Mouse (Mus musculus): Measurements from ENCODE around the gene Tamm41. TPM values are rescaled to one million over a fixed set of nuclear protein-coding genes. Genes with fewer than 3 reads are reported as not detected.

Gene Tamm41
- polyA plus RNA-seq, 1 experiment from 2014 or later = 72.8 TPM

DNA sequence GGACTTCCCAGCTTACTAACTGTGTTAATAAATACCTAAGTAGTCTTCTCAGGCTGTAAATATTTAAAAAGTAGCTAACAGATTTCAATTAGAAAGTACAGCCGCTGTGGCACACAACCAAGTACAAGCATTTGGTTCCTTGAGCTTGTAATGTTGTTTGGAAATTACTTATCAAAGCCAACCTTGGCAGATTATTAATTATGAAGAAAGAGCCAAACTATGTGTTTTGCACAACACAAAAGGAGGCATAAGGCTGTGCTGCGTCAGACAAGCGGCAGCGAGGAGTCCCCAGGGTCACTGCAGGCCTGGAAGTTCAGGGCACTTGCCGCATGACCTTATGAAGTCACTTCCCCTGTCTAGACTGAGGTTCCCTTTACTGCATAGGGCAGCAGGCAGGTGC is 4.2 kb downstream of the Tamm41 start:
- H3K4me3 ChIP-seq (ENCODE audit: low read depth, low read length) = no peak overlapping the region
- H3K4me2 ChIP-seq (ENCODE audit: low read depth) = no peak overlapping the region
- no peak overlapping the region for H3K27ac ChIP-seq (ENCODE audit: low read depth, low read length)
- peaks cover 3% of the 10 kb centered on the region; the same call in 1 of the 2 replicates for H3K4me1 ChIP-seq (ENCODE audit: control insufficient read depth, insufficient read depth, low read length)
- ATAC-seq (ENCODE audit: insufficient read depth, low FRiP score, low TSS enrichment) (no peak), DNase-seq (ENCODE audit: low spot score) (no peak)
- H3K36me3 ChIP-seq (ENCODE audit: control insufficient read depth, insufficient read depth, low read length) = peaks cover 3% of the 10 kb centered on the region; the same call in 1 of the 2 replicates
- H3K27me3 ChIP-seq (ENCODE audit: control insufficient read depth, insufficient read depth, low read length) = no peaks in the 10 kb centered on the region
- no peaks in the 10 kb centered on the region for H3K9me3 ChIP-seq (ENCODE audit: control insufficient read depth, low read length)
- 96% methylated on average over 5 of the region's 5 CpGs for WGBS
- no peak overlapping the region for H3K9ac ChIP-seq (ENCODE audit: low read length)

DNA sequence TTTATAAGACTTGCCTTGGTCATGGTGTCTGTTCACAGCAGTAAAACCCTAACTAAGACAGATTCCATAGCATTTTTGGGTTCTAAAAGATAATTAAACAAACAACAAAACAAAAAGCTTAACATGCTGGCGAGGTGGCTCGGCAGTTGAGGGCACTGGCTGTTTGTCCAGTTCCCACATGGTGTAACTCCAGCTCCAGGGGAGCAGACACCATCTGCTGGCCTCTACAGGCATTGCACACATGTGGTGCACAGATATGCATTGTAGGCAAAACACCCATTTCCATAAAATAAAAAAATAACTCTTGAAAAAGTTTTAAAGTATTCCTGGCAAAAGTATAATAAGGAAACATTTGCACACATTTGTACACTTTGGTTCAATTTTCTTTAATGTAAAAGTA is 7.6 kb downstream of the Tamm41 start:
- ATAC-seq (ENCODE audit: insufficient read depth, low FRiP score, low TSS enrichment) = no peak
- WGBS = 87% methylated on average over 2 of the region's 2 CpGs
- Histone ChIP-seq H3K4me2 (ENCODE audit: low read depth) (no peak overlapping the region), H3K9ac (ENCODE audit: low read length) (no peak overlapping the region), H3K4me1 (ENCODE audit: control insufficient read depth, insufficient read depth, low read length) (no peaks in the 10 kb centered on the region), H3K27me3 (ENCODE audit: control insufficient read depth, insufficient read depth, low read length) (no peaks in the 10 kb centered on the region), H3K36me3 (ENCODE audit: control insufficient read depth, insufficient read depth, low read length) (peaks cover 3% of the 10 kb centered on the region), H3K27ac (ENCODE audit: low read depth, low read length) (no peak overlapping the region), H3K9me3 (ENCODE audit: control insufficient read depth, low read length) (no peaks in the 10 kb centered on the region), H3K4me3 (ENCODE audit: low read depth, low read length) (no peak overlapping the region)
- no peak for DNase-seq (ENCODE audit: low spot score)

DNA sequence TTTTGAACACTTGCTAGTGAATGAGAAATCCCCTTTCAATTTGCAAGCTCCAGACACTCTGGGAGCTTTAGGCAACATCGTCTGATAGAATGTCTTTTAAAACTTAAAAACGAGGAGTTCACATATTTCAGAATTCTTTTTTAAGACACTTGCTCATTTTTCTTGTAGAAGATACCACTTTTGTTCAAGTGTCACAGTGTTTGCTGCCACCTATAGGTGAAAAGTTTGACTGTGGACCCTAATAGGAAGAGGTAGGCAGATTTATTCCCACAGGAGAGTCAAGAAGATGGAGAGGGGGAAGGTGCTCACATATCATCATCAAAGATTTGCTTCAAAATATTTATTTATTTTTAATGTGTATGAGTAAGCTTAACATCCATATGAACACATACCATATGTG is 8.4 kb downstream of the Tamm41 start:
- WGBS = 86% methylated on average over 2 of the region's 2 CpGs
- H3K36me3 ChIP-seq (ENCODE audit: control insufficient read depth, insufficient read depth, low read length) = peaks cover 4% of the 10 kb centered on the region
- H3K4me3 ChIP-seq (ENCODE audit: low read depth, low read length) = no peak overlapping the region
- no peak overlapping the region for H3K4me2 ChIP-seq (ENCODE audit: low read depth)
- no peaks in the 10 kb centered on the region for H3K4me1 ChIP-seq (ENCODE audit: control insufficient read depth, insufficient read depth, low read length)
- no peaks in the 10 kb centered on the region for H3K27me3 ChIP-seq (ENCODE audit: control insufficient read depth, insufficient read depth, low read length)
- ATAC-seq (ENCODE audit: insufficient read depth, low FRiP score, low TSS enrichment) = no peak
- no peak overlapping the region for H3K9ac ChIP-seq (ENCODE audit: low read length)
- DNase-seq (ENCODE audit: low spot score) = no peak
- no peaks in the 10 kb centered on the region for H3K9me3 ChIP-seq (ENCODE audit: control insufficient read depth, low read length)
- no peak overlapping the region for H3K27ac ChIP-seq (ENCODE audit: low read depth, low read length)

DNA sequence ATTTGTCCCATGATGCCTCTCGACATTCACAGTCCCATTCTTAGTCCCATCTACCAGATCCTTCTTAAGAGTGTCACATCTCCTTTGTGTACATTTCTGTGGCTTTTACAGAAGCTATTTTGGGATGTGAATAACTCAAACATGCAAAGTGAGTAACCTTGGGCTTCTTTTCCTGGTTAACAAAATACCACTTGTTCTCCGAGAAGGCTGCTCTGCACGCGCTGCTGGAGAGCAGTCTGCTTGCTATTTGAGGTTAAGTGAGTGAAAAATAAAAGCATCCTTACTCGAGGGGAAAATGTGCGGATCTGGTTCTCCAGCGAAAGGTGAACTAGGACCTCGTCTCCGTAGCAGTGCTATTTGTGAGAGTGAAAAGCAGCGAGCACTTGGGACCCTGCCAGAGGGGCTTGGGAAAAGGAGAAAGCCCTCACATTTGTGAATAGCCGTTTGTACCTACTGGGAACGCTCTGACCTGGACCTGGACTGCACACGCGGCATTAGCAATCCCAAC is 10.1 kb downstream of the Tamm41 start:
- no peak overlapping the region for H3K4me3 ChIP-seq (ENCODE audit: low read depth, low read length)
- H3K27ac ChIP-seq (ENCODE audit: low read depth, low read length) = no peak overlapping the region
- H3K27me3 ChIP-seq (ENCODE audit: control insufficient read depth, insufficient read depth, low read length) = no peaks in the 10 kb centered on the region
- H3K36me3 ChIP-seq (ENCODE audit: control insufficient read depth, insufficient read depth, low read length) = peaks cover 5% of the 10 kb centered on the region
- no peak for ATAC-seq (ENCODE audit: insufficient read depth, low FRiP score, low TSS enrichment)
- DNase-seq (ENCODE audit: low spot score) = no peak
- H3K4me2 ChIP-seq (ENCODE audit: low read depth) = no peak overlapping the region
- no peaks in the 10 kb centered on the region for H3K9me3 ChIP-seq (ENCODE audit: control insufficient read depth, low read length)
- no peaks in the 10 kb centered on the region for H3K4me1 ChIP-seq (ENCODE audit: control insufficient read depth, insufficient read depth, low read length)
- H3K9ac ChIP-seq (ENCODE audit: low read length) = no peak overlapping the region
- WGBS = 93% methylated on average over 14 of the region's 14 CpGs

DNA sequence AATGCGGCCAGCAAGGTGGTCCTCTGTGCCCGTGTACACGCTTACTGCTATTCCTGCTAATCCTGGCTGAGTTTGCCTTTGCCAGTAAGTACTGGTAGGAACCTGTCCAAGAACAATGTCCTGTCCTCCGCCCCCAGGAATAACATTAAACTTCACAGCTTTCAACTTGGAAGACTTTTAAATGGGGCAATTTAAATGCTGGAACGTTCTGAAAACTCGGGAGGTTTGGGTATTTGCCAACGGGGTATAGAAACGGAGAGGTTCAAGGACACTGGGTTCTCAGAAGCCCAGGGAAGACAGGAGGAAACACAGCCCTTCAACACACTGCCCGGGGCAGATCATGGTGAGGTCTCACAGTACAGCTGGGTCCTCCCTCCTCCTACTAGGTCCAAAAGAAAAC is 14.8 kb downstream of the Tamm41 start:
- WGBS = 93% methylated on average over 9 of the region's 9 CpGs
- DNase-seq (ENCODE audit: low spot score) (no peak), ATAC-seq (ENCODE audit: insufficient read depth, low FRiP score, low TSS enrichment) (no peak)
- no peak overlapping the region for H3K27ac ChIP-seq (ENCODE audit: low read depth, low read length)
- H3K9ac ChIP-seq (ENCODE audit: low read length) = no peak overlapping the region
- H3K4me1 ChIP-seq (ENCODE audit: control insufficient read depth, insufficient read depth, low read length) = no peaks in the 10 kb centered on the region
- peaks cover 2% of the 10 kb centered on the region for H3K36me3 ChIP-seq (ENCODE audit: control insufficient read depth, insufficient read depth, low read length)
- no peak overlapping the region for H3K4me2 ChIP-seq (ENCODE audit: low read depth)
- no peaks in the 10 kb centered on the region for H3K27me3 ChIP-seq (ENCODE audit: control insufficient read depth, insufficient read depth, low read length)
- H3K4me3 ChIP-seq (ENCODE audit: low read depth, low read length) = no peak overlapping the region
- no peaks in the 10 kb centered on the region for H3K9me3 ChIP-seq (ENCODE audit: control insufficient read depth, low read length)

DNA sequence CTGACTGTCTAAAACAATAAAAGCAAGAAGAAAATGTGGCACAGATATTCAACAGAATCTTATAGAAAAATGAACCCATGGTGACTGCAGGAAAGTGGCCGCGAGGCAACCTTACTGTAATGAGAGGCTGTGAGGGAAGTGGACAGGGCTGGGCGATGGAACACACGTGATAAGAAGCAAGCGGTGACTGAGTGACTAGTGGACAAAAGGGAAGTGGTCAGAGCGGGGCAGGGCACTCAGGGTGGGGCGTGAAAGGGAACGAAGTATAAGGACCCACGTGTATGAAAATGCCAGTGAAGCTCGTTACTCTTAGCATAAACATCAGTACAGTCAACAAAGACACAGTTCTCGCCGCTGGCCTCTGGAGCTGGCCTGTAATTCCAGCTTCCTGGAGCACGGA is 22.2 kb downstream of the Tamm41 start:
- Histone ChIP-seq H3K36me3 (ENCODE audit: control insufficient read depth, insufficient read depth, low read length) (no peaks in the 10 kb centered on the region), H3K9ac (ENCODE audit: low read length) (no peak overlapping the region), H3K4me2 (ENCODE audit: low read depth) (no peak overlapping the region), H3K27ac (ENCODE audit: low read depth, low read length) (no peak overlapping the region), H3K9me3 (ENCODE audit: control insufficient read depth, low read length) (no peaks in the 10 kb centered on the region), H3K27me3 (ENCODE audit: control insufficient read depth, insufficient read depth, low read length) (no peaks in the 10 kb centered on the region), H3K4me1 (ENCODE audit: control insufficient read depth, insufficient read depth, low read length) (no peaks in the 10 kb centered on the region), H3K4me3 (ENCODE audit: low read depth, low read length) (no peak overlapping the region)
- DNase-seq (ENCODE audit: low spot score) = no peak
- ATAC-seq (ENCODE audit: insufficient read depth, low FRiP score, low TSS enrichment) = no peak
- 87% methylated on average over 13 of the region's 13 CpGs for WGBS

DNA sequence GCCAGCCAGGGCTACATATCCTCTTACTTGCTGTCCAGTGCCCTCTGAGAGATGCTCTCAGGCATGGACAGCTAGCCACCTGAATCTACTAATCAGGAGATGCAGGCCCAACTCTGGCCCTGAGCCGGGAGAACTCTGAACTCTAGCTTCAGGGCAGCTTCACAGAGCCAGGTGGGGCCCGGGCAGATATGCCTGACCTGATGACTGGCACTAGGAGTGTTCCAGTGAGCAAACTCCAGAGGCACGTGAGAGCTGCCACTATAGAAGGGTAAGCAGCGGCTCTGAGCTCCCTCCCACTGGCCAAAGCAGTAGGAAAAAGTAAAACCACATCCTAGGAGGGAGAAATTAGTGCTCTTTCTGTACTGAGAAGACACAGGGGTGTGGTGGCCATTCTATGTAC is 24.1 kb downstream of the Tamm41 start:
- WGBS = 87% methylated on average over 4 of the region's 4 CpGs

DNA sequence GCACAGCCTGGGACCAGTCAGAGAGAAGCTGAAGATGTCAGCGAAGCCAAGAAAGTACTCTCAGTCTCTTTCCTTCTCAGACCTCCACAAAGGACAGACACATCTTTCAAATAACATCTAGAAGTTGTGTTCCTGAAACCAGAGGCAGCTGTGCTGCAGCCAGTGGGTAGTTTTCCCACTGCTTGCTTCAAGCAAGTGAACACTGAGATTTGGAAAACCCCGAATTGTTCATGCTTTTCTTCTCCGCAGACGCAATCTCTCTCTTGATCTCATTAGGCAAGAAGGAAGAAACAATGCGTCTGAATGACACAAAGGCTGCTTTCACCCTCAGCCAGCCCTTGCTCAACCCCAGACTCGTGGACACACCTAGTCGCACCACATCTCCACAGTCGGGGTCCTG is 25.9 kb downstream of the Tamm41 start:
- Histone ChIP-seq H3K36me3 (ENCODE audit: control insufficient read depth, insufficient read depth, low read length) (no peaks in the 10 kb centered on the region), H3K4me1 (ENCODE audit: control insufficient read depth, insufficient read depth, low read length) (no peaks in the 10 kb centered on the region), H3K27ac (ENCODE audit: low read depth, low read length) (no peak overlapping the region), H3K27me3 (ENCODE audit: control insufficient read depth, insufficient read depth, low read length) (no peaks in the 10 kb centered on the region), H3K4me3 (ENCODE audit: low read depth, low read length) (no peak overlapping the region), H3K9me3 (ENCODE audit: control insufficient read depth, low read length) (no peaks in the 10 kb centered on the region), H3K9ac (ENCODE audit: low read length) (no peak overlapping the region), H3K4me2 (ENCODE audit: low read depth) (no peak overlapping the region)
- ATAC-seq (ENCODE audit: insufficient read depth, low FRiP score, low TSS enrichment) (no peak), DNase-seq (ENCODE audit: low spot score) (no peak)
- WGBS = 89% methylated on average over 8 of the region's 8 CpGs

More for the DNA sequence above, 24.1 kb downstream of the Tamm41 start:
- no peak for ATAC-seq (ENCODE audit: insufficient read depth, low FRiP score, low TSS enrichment)
- H3K4me3 ChIP-seq (ENCODE audit: low read depth, low read length) = no peak overlapping the region
- no peaks in the 10 kb centered on the region for H3K27me3 ChIP-seq (ENCODE audit: control insufficient read depth, insufficient read depth, low read length)
- H3K36me3 ChIP-seq (ENCODE audit: control insufficient read depth, insufficient read depth, low read length) = no peaks in the 10 kb centered on the region
- H3K9me3 ChIP-seq (ENCODE audit: control insufficient read depth, low read length) = no peaks in the 10 kb centered on the region
- H3K27ac ChIP-seq (ENCODE audit: low read depth, low read length) = no peak overlapping the region
- H3K4me1 ChIP-seq (ENCODE audit: control insufficient read depth, insufficient read depth, low read length) = no peaks in the 10 kb centered on the region
- DNase-seq (ENCODE audit: low spot score) = no peak
- H3K4me2 ChIP-seq (ENCODE audit: low read depth) = no peak overlapping the region
- no peak overlapping the region for H3K9ac ChIP-seq (ENCODE audit: low read length)

DNA sequence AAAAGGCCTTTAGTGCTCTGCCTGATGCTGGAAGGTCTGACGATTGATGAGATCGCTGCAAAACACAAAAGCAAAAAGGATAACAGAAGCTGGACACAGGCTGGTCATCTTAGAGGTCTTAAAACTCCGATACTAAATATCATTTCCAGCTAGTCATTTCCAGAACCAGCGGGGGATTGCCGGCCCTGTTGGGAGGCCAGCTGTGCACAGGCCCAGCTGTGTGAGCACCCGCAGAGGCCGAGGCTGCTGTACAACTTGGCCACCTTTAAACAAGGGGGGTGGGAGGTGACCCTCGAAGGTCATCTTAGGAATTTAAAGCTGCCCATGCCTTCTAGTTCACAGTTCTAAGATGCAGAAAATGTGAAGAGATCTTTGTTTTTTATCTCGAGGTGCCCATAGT is 26.9 kb downstream of the Tamm41 start:
- 78% methylated on average over 9 of the region's 9 CpGs for WGBS
- no peak overlapping the region for H3K4me3 ChIP-seq (ENCODE audit: low read depth, low read length)
- H3K4me1 ChIP-seq (ENCODE audit: control insufficient read depth, insufficient read depth, low read length) = no peaks in the 10 kb centered on the region
- no peak overlapping the region for H3K4me2 ChIP-seq (ENCODE audit: low read depth)
- no peaks in the 10 kb centered on the region for H3K36me3 ChIP-seq (ENCODE audit: control insufficient read depth, insufficient read depth, low read length)
- H3K9me3 ChIP-seq (ENCODE audit: control insufficient read depth, low read length) = no peaks in the 10 kb centered on the region
- ATAC-seq (ENCODE audit: insufficient read depth, low FRiP score, low TSS enrichment) (no peak), DNase-seq (ENCODE audit: low spot score) (no peak)
- H3K9ac ChIP-seq (ENCODE audit: low read length) = no peak overlapping the region
- no peak overlapping the region for H3K27ac ChIP-seq (ENCODE audit: low read depth, low read length)
- H3K27me3 ChIP-seq (ENCODE audit: control insufficient read depth, insufficient read depth, low read length) = no peaks in the 10 kb centered on the region
